Mouse (Mus musculus) midbrain, embryonic 15.5 days (tissue): ENCODE results near the gene Aamp. TPM values are rescaled to one million over a fixed set of nuclear protein-coding genes. Genes with fewer than 3 reads are reported as not detected.
A peak's percentile ranks its signal among the peaks of the same experiment; 100 is the strongest.

Experiments
- ATAC-seq: fragments of 200-750 bp; cut with Nextera tagmentation; replicated peaks from 2 replicates; pipeline ENCODE4 v1.8.0; 2017; ENCODE audit warnings: moderate TSS enrichment
- H3K27ac ChIP-seq: fragments of 300-500 bp; sonication (generic); 2 replicates; pipeline ENCODE4 v1.5.1; 2015; ENCODE audit warnings: mild to moderate bottlenecking, inconsistent platforms
- H3K27me3 ChIP-seq: fragments of 300-500 bp; sonication (generic); replicated peaks from 2 replicates; pipeline ENCODE4 v1.6.1; 2015; ENCODE audit warnings: inconsistent platforms
- H3K36me3 ChIP-seq: fragments of 300-500 bp; sonication (generic); replicated peaks from 2 replicates; pipeline ENCODE4 v1.6.1; 2015; ENCODE audit warnings: inconsistent platforms
- H3K4me1 ChIP-seq: fragments of 300-500 bp; sonication (generic); 2 replicates; pipeline ENCODE4 v1.6.1; 2015; ENCODE audit warnings: inconsistent platforms
- H3K4me2 ChIP-seq: fragments of 300-500 bp; sonication (generic); 2 replicates; pipeline ENCODE4 v1.6.1; 2015; ENCODE audit warnings: inconsistent platforms, mild to moderate bottlenecking, moderate library complexity
- H3K4me3 ChIP-seq: fragments of 300-500 bp; sonication (generic); 2 replicates; pipeline ENCODE4 v1.5.1; 2015; ENCODE audit warnings: mild to moderate bottlenecking, inconsistent platforms
- H3K9ac ChIP-seq: fragments of 300-500 bp; sonication (generic); 2 replicates; pipeline ENCODE4 v1.6.1; 2015; ENCODE audit warnings: mild to moderate bottlenecking, inconsistent platforms
- H3K9me3 ChIP-seq: fragments of 300-500 bp; sonication (generic); 2 replicates; pipeline ENCODE4 v1.6.1; 2016; ENCODE audit warnings: inconsistent platforms
- WGBS: fragments of 180-500 bp; shearing (Covaris S2); methylation state at CpG from one replicate; pipeline ENCODE4 v1.1.7; 2015; ENCODE audit warnings: mixed read lengths; 5-methylcytosine and 5-hydroxymethylcytosine counted together
- polyA plus RNA-seq: library from polyadenylated mRNA; unstranded; fragments of >200 nt; fragmentation: Nextera tagmentation; extraction: Ambion mirVana; gene quantifications from 2 replicates; pipeline ENCODE4 v1.2.1, GENCODE M21; 2015

The Aamp gene
- polyA plus RNA-seq, 1 experiment from 2014 or later = 217 TPM

DNA sequence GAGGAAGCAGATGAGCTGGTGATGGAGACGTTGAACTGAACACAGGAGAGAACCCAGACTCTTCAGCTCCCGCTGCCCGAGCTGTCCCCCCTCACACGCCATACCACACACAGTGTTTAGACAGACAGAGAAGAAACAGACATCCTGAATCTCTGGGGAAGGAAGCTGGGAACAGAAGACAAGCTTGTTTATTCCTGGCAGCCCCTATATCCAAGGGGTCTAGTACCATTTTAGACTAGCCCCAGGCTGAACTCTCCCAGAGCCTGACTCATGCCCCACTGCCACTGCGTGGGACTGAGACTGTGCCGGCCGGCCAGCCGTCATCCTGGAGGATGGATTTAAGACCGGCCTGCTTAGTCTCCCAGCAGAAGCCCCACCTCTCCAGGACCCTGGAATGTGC, 9.5 kb downstream of the Aamp start:
- WGBS = 54% methylated on average over 9 of the region's 9 CpGs
- no peak for ATAC-seq
- H3K9me3 ChIP-seq = no peaks in the 10 kb centered on the region
- H3K27ac ChIP-seq = no peak overlapping the region
- H3K27me3 ChIP-seq = no peaks in the 10 kb centered on the region
- no peak overlapping the region for H3K4me3 ChIP-seq
- no peaks in the 10 kb centered on the region for H3K4me1 ChIP-seq
- H3K9ac ChIP-seq = no peak overlapping the region
- no peak overlapping the region for H3K4me2 ChIP-seq
- H3K36me3 ChIP-seq = peaks cover 6% of the 10 kb centered on the region; the same call in 1 of the 2 replicates

DNA sequence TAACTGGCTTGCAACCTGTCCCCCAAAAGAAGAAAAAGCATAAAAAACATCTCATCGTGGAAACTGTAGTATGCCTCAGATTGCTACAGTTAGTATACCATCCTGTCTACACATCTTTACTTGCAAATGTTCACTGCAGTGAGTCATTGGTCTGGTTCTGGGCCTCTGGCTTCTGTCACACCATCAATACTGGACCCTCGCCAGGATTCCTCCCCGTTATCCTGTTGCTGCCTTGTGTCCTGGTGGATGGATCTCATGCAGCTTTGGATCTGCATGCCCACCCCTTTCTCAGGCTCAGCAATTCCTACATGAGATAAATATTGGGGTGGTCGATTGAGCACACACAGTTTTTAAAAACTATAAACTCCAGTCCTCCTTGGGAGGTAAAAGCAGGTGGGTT, 12.9 kb downstream of the Aamp start:
- H3K27ac ChIP-seq = no peak overlapping the region
- WGBS = 86% methylated on average over 4 of the region's 4 CpGs
- ATAC-seq = no peak

DNA sequence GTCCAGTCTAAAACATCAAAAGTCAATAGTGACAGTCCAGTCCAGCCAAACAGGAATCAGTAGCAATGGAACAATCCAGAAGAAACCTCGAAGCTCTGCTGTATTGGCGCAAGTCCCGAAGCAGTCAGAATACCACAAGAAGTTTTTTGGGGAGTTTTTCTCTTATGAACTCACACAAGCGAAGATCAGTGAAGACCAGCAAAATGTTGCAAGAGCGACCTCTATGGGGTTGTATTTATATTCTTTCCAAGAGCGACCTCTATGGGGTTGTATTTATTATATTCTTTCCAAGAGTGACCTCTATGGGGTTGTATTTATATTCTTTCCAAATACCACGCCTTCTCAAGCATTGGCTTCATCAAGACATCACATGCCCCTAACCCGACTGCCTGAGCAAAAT, 15.8 kb downstream of the Aamp start:
- Histone ChIP-seq H3K27ac (no peak overlapping the region), H3K9me3 (no peaks in the 10 kb centered on the region), H3K4me1 (no peaks in the 10 kb centered on the region), H3K36me3 (peaks cover 40% of the 10 kb centered on the region), H3K4me3 (no peak overlapping the region), H3K27me3 (no peaks in the 10 kb centered on the region), H3K9ac (no peak overlapping the region), H3K4me2 (no peak overlapping the region)
- ATAC-seq = no peak
- WGBS = 94% methylated on average over 8 of the region's 8 CpGs

More for the DNA sequence above, 12.9 kb downstream of the Aamp start:
- no peaks in the 10 kb centered on the region for H3K27me3 ChIP-seq
- no peak overlapping the region for H3K9ac ChIP-seq
- no peaks in the 10 kb centered on the region for H3K4me1 ChIP-seq
- no peak overlapping the region for H3K4me3 ChIP-seq
- H3K9me3 ChIP-seq = no peaks in the 10 kb centered on the region
- no peak overlapping the region for H3K4me2 ChIP-seq
- H3K36me3 ChIP-seq = peaks cover 12% of the 10 kb centered on the region

DNA sequence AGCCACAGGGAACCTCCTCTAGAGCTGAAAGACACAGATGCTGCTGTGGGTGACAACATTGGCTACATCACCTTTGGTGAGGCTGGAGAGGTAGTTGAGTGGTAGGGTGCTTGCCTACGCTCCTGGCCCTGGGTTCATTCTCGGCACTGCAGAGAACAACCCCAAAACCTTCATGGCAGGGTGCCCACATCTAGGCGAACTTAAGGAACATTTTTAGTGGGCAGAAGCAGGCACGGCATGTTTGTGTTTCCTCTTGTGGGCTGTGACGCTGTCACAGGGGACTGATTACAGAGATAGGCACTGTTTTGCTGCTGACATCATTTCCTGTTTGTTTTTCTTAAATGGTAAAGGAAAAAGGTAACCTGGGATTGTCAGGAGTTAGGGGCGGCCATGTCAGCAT, 22.0 kb downstream of the Aamp start:
- Histone ChIP-seq H3K27me3 (no peaks in the 10 kb centered on the region), H3K27ac (no peak overlapping the region), H3K4me3 (no peak overlapping the region), H3K36me3 (peaks cover 61% of the 10 kb centered on the region), H3K4me1 (no peaks in the 10 kb centered on the region), H3K9me3 (no peaks in the 10 kb centered on the region), H3K4me2 (no peak overlapping the region), H3K9ac (no peak overlapping the region)
- ATAC-seq = no peak
- 96% methylated on average over 6 of the region's 6 CpGs for WGBS

DNA sequence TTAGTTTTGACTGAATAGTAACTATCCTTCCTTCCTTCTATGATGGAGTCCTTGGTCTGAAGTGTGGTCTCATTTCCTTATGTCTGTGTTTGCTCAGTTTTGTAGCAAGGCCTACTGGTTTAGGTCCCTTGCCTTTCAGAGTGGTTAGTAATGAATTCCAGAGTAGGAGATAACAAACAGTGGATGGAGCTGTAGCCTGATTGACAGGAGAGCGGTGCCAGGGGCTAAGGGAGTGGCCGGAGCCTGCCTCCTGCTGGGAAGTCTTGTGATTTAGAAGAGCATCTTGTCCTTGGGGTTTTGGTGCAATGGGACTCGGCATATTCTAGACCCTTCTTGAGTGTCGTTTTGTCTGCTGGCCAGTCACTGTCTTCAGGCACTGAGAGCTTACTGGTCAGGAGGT, 27.8 kb downstream of the Aamp start:
- no peak overlapping the region for H3K4me2 ChIP-seq
- no peak overlapping the region for H3K9ac ChIP-seq
- peaks cover 36% of the 10 kb centered on the region for H3K36me3 ChIP-seq
- H3K4me3 ChIP-seq = no peak overlapping the region
- 80% methylated on average over 4 of the region's 4 CpGs for WGBS
- ATAC-seq = no peak
- H3K9me3 ChIP-seq = no peaks in the 10 kb centered on the region
- no peak overlapping the region for H3K27ac ChIP-seq
- no peaks in the 10 kb centered on the region for H3K4me1 ChIP-seq
- no peaks in the 10 kb centered on the region for H3K27me3 ChIP-seq

DNA sequence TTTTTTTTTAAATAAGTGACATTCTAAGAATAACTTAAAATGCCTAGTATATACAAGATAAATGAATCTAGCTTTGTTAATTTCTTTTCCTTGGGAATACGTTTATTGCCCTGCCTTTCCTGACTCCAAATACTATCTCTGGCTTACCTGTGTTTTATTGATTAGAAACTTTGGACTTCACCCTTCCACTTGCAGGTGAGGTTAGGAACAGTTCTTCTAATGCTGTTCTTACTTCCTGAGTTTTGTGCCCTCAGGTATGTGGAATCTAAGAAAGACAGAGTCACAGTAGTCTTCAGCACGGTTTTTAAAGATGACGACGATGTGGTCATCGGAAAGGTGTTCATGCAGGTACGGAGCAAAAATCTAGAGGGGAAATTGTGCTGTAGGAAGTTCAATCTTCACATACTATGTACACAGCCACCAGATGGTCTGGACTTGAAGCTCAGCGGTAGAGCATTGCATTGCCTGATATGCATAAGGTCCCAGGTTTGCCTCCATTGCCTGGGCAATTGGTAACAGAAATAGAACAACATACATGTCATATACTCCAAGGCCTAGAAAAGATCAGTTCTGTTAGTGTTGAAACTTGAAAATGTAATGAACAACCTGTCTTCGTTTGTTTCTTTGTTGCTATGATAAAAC, 28.7 kb downstream of the Aamp start:
- H3K27me3 ChIP-seq = no peaks in the 10 kb centered on the region
- 95% methylated on average over 8 of the region's 8 CpGs for WGBS
- H3K4me1 ChIP-seq = no peaks in the 10 kb centered on the region
- H3K9me3 ChIP-seq = no peaks in the 10 kb centered on the region
- H3K27ac ChIP-seq = no peak overlapping the region
- H3K4me2 ChIP-seq = no peak overlapping the region
- no peak for ATAC-seq
- H3K9ac ChIP-seq = no peak overlapping the region
- peaks cover 45% of the 10 kb centered on the region for H3K36me3 ChIP-seq
- H3K4me3 ChIP-seq = no peak overlapping the region

DNA sequence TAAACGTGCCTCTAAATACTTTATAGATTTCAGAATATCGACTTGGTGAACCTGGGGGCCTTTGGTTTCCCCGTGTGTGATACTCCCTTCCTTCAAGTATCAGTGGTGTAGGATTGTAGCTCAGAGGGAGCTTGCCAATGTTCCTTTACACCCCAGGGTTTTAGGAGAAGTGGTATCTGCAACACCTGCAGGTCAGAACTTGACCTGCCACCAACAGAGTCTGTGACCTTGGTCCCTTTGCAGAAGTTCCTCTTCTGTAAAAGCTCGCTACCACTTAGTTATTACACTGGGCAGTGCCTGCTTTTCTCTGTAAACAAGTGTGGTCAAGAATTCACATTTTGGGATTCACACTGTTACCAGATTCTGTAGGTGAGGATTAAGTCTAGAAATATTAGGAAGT, 34.4 kb downstream of the Aamp start:
- H3K27me3 ChIP-seq = no peaks in the 10 kb centered on the region
- H3K27ac ChIP-seq = no peak overlapping the region
- H3K9ac ChIP-seq = no peak overlapping the region
- H3K4me3 ChIP-seq = no peak overlapping the region
- no peaks in the 10 kb centered on the region for H3K4me1 ChIP-seq
- H3K4me2 ChIP-seq = no peak overlapping the region
- 95% methylated on average over 4 of the region's 4 CpGs for WGBS
- no peak for ATAC-seq
- no peaks in the 10 kb centered on the region for H3K9me3 ChIP-seq
- H3K36me3 ChIP-seq = peaks cover 33% of the 10 kb centered on the region

DNA sequence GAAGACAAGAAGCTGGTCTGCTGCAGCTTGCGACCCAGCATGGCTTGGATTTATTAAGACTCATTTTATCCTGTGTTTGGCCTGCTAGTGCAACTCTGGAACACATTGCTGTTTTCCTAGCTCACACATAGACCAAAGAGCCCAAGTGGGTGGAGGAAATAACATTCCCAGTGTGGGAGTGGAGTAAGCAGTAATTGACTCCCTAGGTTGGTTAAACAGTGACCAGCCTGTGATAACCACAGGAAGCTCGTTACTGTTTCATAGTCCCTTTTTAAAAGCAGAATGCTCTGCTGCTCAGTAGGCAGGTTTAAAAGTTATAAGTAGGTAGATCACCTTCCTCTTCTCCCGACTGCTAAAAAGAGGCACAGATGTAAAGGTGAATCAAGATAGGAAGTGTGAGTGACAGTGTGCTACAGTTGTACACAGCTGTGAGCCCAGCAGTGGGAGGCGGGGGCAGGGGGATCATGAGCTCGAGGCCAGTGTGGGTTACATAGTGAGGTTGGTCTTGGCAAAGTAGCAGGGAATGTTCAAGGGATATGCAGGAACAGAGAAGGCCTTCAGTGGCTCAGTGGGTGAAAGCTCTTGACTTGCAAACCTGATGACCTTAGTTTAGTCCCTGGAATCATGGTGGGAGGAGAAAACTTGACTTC, 35.1 kb downstream of the Aamp start:
- 89% methylated on average over 5 of the region's 5 CpGs for WGBS
- Histone ChIP-seq H3K4me3 (no peak overlapping the region), H3K4me1 (no peaks in the 10 kb centered on the region), H3K36me3 (peaks cover 33% of the 10 kb centered on the region), H3K27me3 (no peaks in the 10 kb centered on the region), H3K4me2 (no peak overlapping the region), H3K9ac (no peak overlapping the region), H3K9me3 (no peaks in the 10 kb centered on the region), H3K27ac (no peak overlapping the region)
- no peak for ATAC-seq

DNA sequence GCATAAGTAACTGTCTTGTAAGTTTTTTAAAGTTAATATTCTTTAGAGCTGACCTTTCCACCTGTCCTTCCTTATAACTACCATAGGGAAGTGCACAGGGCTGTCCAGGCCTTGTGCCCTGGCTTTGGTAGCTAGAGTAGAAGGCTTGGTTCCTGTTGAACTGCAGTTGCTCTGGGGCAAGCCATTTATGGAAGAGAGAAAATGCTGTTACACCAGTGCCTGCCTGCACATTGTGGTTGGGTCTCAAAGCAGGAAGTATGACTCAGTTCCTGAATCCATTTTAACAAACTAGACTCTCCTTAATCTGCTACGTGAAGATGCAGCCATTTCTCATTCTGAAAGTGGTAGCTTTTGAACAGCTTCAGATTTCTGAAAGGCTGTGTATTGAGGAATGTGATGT, 35.7 kb downstream of the Aamp start:
- 0 out of 2 replicates have a peak, but pooled peaks cover 4% of the 10 kb centered on the region for H3K4me1 ChIP-seq

DNA sequence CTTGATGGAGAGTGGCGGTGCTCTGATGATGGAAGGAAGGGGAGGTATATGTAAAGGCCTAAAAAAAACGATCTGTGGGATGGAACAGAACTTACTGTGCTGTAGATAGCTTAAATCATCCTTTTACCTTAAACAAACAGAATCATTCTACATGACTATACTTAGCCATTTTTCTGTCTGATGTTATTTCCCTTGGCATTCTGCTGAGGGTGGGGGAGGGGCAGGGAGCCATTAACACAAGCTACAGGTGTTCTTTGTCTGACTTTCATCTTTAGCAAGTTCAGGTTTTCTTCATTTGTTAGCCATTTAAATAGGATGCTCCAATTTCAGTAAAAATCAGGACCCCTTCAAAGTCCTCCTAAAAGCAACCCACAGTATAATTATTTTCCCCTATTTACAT, 39.0 kb downstream of the Aamp start:
- no peak overlapping the region for H3K27ac ChIP-seq
- WGBS = 91% methylated on average over 2 of the region's 2 CpGs
- H3K9me3 ChIP-seq = no peaks in the 10 kb centered on the region
- no peak overlapping the region for H3K4me3 ChIP-seq
- no peaks in the 10 kb centered on the region for H3K27me3 ChIP-seq
- H3K4me2 ChIP-seq = no peak overlapping the region
- no peak for ATAC-seq
- peaks cover 10% of the 10 kb centered on the region for H3K4me1 ChIP-seq
- no peak overlapping the region for H3K9ac ChIP-seq
- H3K36me3 ChIP-seq = peaks cover 13% of the 10 kb centered on the region; the same call in 1 of the 2 replicates

More for the DNA sequence above, 35.7 kb downstream of the Aamp start:
- Histone ChIP-seq H3K36me3 (peaks cover 30% of the 10 kb centered on the region), H3K27ac (no peak overlapping the region), H3K9me3 (no peaks in the 10 kb centered on the region), H3K4me3 (no peak overlapping the region), H3K27me3 (no peaks in the 10 kb centered on the region), H3K4me2 (no peak overlapping the region), H3K9ac (no peak overlapping the region)
- 89% methylated on average over 1 of the region's 1 CpGs for WGBS
- ATAC-seq = no peak

DNA sequence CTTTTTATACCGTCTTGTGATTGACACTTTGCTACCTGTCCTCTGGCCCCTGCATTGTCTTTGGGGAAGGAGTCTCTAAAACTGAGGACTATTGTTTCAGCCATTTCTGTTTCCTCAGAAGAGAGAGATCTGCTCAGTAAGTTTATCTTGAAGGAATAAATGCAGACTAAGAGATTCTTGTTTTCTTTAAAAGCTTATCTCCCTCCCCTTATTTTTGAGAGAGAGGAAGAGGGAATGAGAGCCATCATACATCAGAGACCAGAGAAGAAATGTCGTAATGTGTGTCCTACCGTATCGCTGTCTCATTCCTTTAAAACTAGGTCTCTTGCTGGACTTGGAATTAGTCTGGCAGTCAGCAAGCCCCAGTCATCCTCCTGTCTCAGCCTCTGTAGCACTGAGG, 43.7 kb downstream of the Aamp start:
- no peak overlapping the region for H3K27ac ChIP-seq
- no peak overlapping the region for H3K4me2 ChIP-seq
- no peak overlapping the region for H3K9ac ChIP-seq
- H3K27me3 ChIP-seq = no peaks in the 10 kb centered on the region
- no peaks in the 10 kb centered on the region for H3K9me3 ChIP-seq
- ATAC-seq = no peak
- peaks cover 43% of the 10 kb centered on the region for H3K4me1 ChIP-seq
- no peak overlapping the region for H3K4me3 ChIP-seq
- no peaks in the 10 kb centered on the region for H3K36me3 ChIP-seq
- 82% methylated on average over 4 of the region's 4 CpGs for WGBS

DNA sequence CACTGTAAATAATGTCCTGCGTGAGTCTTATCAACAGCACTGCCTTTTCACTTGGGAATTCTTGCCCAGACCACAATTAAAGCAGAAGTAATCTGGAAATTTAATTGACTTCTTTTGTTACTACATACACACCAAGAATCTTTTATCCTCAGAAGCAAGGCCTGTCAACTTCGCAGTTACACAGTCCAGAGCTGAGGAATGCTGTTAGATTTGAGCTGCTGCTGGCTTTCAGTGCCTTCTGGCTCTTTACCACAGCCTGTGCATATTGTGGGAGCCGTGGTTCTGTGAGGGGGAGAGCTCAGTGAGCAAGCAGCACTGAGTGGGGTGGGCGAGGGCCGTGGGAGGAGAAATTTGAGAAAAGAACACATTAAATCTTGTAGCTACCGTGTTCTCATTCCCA, 44.2 kb downstream of the Aamp start:
- H3K4me1 ChIP-seq = peaks cover 43% of the 10 kb centered on the region
- H3K4me2 ChIP-seq = no peak overlapping the region
- H3K4me3 ChIP-seq = no peak overlapping the region
- H3K9ac ChIP-seq = no peak overlapping the region
- no peaks in the 10 kb centered on the region for H3K27me3 ChIP-seq
- H3K9me3 ChIP-seq = no peaks in the 10 kb centered on the region
- 77% methylated on average over 6 of the region's 6 CpGs for WGBS
- H3K27ac ChIP-seq = no peak overlapping the region
- no peaks in the 10 kb centered on the region for H3K36me3 ChIP-seq
- ATAC-seq = no peak

DNA sequence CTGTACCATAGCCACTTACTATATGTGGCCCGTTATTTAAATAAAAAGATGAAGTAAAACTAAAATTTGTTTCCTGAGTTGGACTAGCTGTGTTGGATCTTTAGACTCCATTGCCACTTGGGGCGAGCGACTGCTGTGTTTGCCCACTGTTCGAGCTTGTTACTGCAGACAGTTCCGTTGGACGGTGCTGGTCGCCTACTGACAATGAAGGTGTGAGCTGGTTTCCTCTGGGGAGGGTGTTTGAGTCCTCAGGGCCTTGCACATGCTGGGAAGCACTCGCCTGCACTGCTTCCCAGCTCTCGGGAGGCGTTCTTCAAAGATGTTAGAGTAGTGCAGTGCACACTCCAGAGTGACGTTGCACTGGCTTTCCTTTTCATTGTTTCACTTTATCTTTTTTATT, 44.9 kb downstream of the Aamp start:
- H3K9me3 ChIP-seq = no peaks in the 10 kb centered on the region
- H3K9ac ChIP-seq = no peak overlapping the region
- no peaks in the 10 kb centered on the region for H3K36me3 ChIP-seq
- H3K27me3 ChIP-seq = no peaks in the 10 kb centered on the region
- no peak overlapping the region for H3K4me3 ChIP-seq
- 64% methylated on average over 11 of the region's 11 CpGs for WGBS
- H3K4me1 ChIP-seq = peaks cover 43% of the 10 kb centered on the region
- H3K27ac ChIP-seq = no peak overlapping the region
- H3K4me2 ChIP-seq = peak overlapping the region; percentile 77; the same call in 1 of the 2 replicates
- no peak for ATAC-seq
